Mouse (Mus musculus): ENCODE data around the gene Rpgr. TPM values are rescaled to one million over a fixed set of nuclear protein-coding genes. Genes with fewer than 3 reads are reported as not detected.

Rpgr gene
- polyA plus RNA-seq, 1 experiment from 2014 or later = 4.3 TPM

GRCm38 (mm10) chrX:10201289-10201688 lies 15.4 kb downstream of the Rpgr start:
- TF ChIP-seq CTCF (IDR thresholded peaks at IDR 0.05; ENCODE audit: low read depth) (peak; percentile 78), EP300 (optimal IDR thresholded peaks at IDR 0.05) (no peak)
- Histone ChIP-seq H3K4me1 (replicated peaks; ENCODE audit: control insufficient read depth, insufficient read depth) (no peaks in the 10 kb centered on the region), H3K9me3 (ENCODE audit: control insufficient read depth, low read length) (no peaks in the 10 kb centered on the region), H3K36me3 (ENCODE audit: control insufficient read depth, insufficient read depth, low read length) (no peaks in the 10 kb centered on the region), H3K9ac (ENCODE audit: low read length) (no peak overlapping the region), H3K4me3 (ENCODE audit: low read depth, low read length) (no peak overlapping the region), H3K27ac (replicated peaks) (no peak overlapping the region), H3K4me2 (replicated peaks; ENCODE audit: low read depth) (no peak overlapping the region), H3K27me3 (ENCODE audit: control insufficient read depth, insufficient read depth, low read length) (no peaks in the 10 kb centered on the region)
- peak; percentile 16 for DNase-seq (ENCODE audit: low spot score)
- no peak for ATAC-seq (ENCODE audit: low FRiP score, low TSS enrichment)
- 22% methylated on average over 2 of the region's 2 CpGs for WGBS

- ATAC-seq (ENCODE audit: low FRiP score, low TSS enrichment) = no peak
- H3K27ac ChIP-seq (replicated peaks) = no peak overlapping the region
- H3K27me3 ChIP-seq (ENCODE audit: control insufficient read depth, insufficient read depth, low read length) = no peaks in the 10 kb centered on the region
- no peaks in the 10 kb centered on the region for H3K9me3 ChIP-seq (ENCODE audit: control insufficient read depth, low read length)
- TF ChIP-seq EP300 (optimal IDR thresholded peaks at IDR 0.05) (no peak), CTCF (IDR thresholded peaks at IDR 0.05; ENCODE audit: low read depth) (no peak)
- no peak for DNase-seq (ENCODE audit: low spot score)
- WGBS = 73% methylated on average over 3 of the region's 3 CpGs
- no peaks in the 10 kb centered on the region for H3K4me1 ChIP-seq (replicated peaks; ENCODE audit: control insufficient read depth, insufficient read depth)
- no peak overlapping the region for H3K4me3 ChIP-seq (ENCODE audit: low read depth, low read length)
- H3K36me3 ChIP-seq (ENCODE audit: control insufficient read depth, insufficient read depth, low read length) = no peaks in the 10 kb centered on the region
- H3K9ac ChIP-seq (ENCODE audit: low read length) = no peak overlapping the region
- H3K4me2 ChIP-seq (replicated peaks; ENCODE audit: low read depth) = no peak overlapping the region
These were observed 64.3 kb downstream of the Rpgr start for GRCm38 (mm10) chrX:10152390-10152789.

GRCm38 (mm10) chrX:10117065-10117719 lies 99.5 kb downstream of the Rpgr start, which contains the start of gene Srpx:
Gene Srpx, minus strand, starts transcription at chrX:10117709.
- peak within 1 kb of the TSS; percentile 37 for H3K4me3 ChIP-seq (ENCODE audit: low read depth, low read length)
- no peaks in the 10 kb centered on the region for H3K9me3 ChIP-seq (ENCODE audit: control insufficient read depth, low read length)
- peak within 1 kb of the TSS; percentile 75 for H3K27ac ChIP-seq (replicated peaks)
- peak; percentile 23 for DNase-seq (ENCODE audit: low spot score)
- peak within 1 kb of the TSS; percentile 49 for H3K4me2 ChIP-seq (replicated peaks; ENCODE audit: low read depth)
- H3K4me1 ChIP-seq (replicated peaks; ENCODE audit: control insufficient read depth, insufficient read depth) = no peaks in the 10 kb centered on the region
- ATAC-seq (ENCODE audit: low FRiP score, low TSS enrichment) = 0 out of 2 replicates have a peak, but pooled peaks have one; percentile 40
- peak within 1 kb of the TSS; percentile 50 for H3K9ac ChIP-seq (ENCODE audit: low read length)
- H3K27me3 ChIP-seq (ENCODE audit: control insufficient read depth, insufficient read depth, low read length) = no peaks in the 10 kb centered on the region
- TF ChIP-seq CTCF (IDR thresholded peaks at IDR 0.05; ENCODE audit: low read depth) (no peak), EP300 (optimal IDR thresholded peaks at IDR 0.05) (no peak)
- no peaks in the 10 kb centered on the region for H3K36me3 ChIP-seq (ENCODE audit: control insufficient read depth, insufficient read depth, low read length)
- WGBS = 22% methylated on average over 18 of the region's 19 CpGs

GRCm38 (mm10) chrX:10115780-10116179 lies 100.9 kb downstream of the Rpgr start:
- H3K27me3 ChIP-seq (ENCODE audit: control insufficient read depth, insufficient read depth, low read length) = no peaks in the 10 kb centered on the region
- H3K27ac ChIP-seq (replicated peaks) = no peak overlapping the region
- H3K9ac ChIP-seq (ENCODE audit: low read length) = no peak overlapping the region
- TF ChIP-seq EP300 (optimal IDR thresholded peaks at IDR 0.05) = no peak
- no peak for TF ChIP-seq CTCF (IDR thresholded peaks at IDR 0.05; ENCODE audit: low read depth)
- peak overlapping the region; percentile 49 for H3K4me2 ChIP-seq (replicated peaks; ENCODE audit: low read depth)
- ATAC-seq (ENCODE audit: low FRiP score, low TSS enrichment) (no peak), DNase-seq (ENCODE audit: low spot score) (no peak)
- no peaks in the 10 kb centered on the region for H3K4me1 ChIP-seq (replicated peaks; ENCODE audit: control insufficient read depth, insufficient read depth)
- H3K36me3 ChIP-seq (ENCODE audit: control insufficient read depth, insufficient read depth, low read length) = no peaks in the 10 kb centered on the region
- no peaks in the 10 kb centered on the region for H3K9me3 ChIP-seq (ENCODE audit: control insufficient read depth, low read length)
- WGBS = 28% methylated on average over 3 of the region's 3 CpGs
- H3K4me3 ChIP-seq (ENCODE audit: low read depth, low read length) = no peak overlapping the region

GRCm38 (mm10) chrX:10110736-10111135 lies 106.0 kb downstream of the Rpgr start:
- H3K4me3 ChIP-seq (ENCODE audit: low read depth, low read length) = no peak overlapping the region
- H3K9ac ChIP-seq (ENCODE audit: low read length) = no peak overlapping the region
- TF ChIP-seq EP300 (optimal IDR thresholded peaks at IDR 0.05) = no peak
- TF ChIP-seq CTCF (IDR thresholded peaks at IDR 0.05; ENCODE audit: low read depth) = no peak
- no peaks in the 10 kb centered on the region for H3K36me3 ChIP-seq (ENCODE audit: control insufficient read depth, insufficient read depth, low read length)
- DNase-seq (ENCODE audit: low spot score) (no peak), ATAC-seq (ENCODE audit: low FRiP score, low TSS enrichment) (no peak)
- no peaks in the 10 kb centered on the region for H3K9me3 ChIP-seq (ENCODE audit: control insufficient read depth, low read length)
- H3K4me2 ChIP-seq (replicated peaks; ENCODE audit: low read depth) = no peak overlapping the region
- no peak overlapping the region for H3K27ac ChIP-seq (replicated peaks)
- H3K27me3 ChIP-seq (ENCODE audit: control insufficient read depth, insufficient read depth, low read length) = no peaks in the 10 kb centered on the region
- H3K4me1 ChIP-seq (replicated peaks; ENCODE audit: control insufficient read depth, insufficient read depth) = no peaks in the 10 kb centered on the region
- WGBS = 52% methylated on average over 1 of the region's 1 CpGs

- Histone ChIP-seq H3K4me3 (ENCODE audit: low read depth, low read length) (no peak overlapping the region), H3K27ac (replicated peaks) (no peak overlapping the region), H3K36me3 (ENCODE audit: control insufficient read depth, insufficient read depth, low read length) (no peaks in the 10 kb centered on the region), H3K9me3 (ENCODE audit: control insufficient read depth, low read length) (no peaks in the 10 kb centered on the region), H3K4me1 (replicated peaks; ENCODE audit: control insufficient read depth, insufficient read depth) (no peaks in the 10 kb centered on the region), H3K4me2 (replicated peaks; ENCODE audit: low read depth) (no peak overlapping the region), H3K9ac (ENCODE audit: low read length) (no peak overlapping the region), H3K27me3 (ENCODE audit: control insufficient read depth, insufficient read depth, low read length) (no peaks in the 10 kb centered on the region)
- ATAC-seq (ENCODE audit: low FRiP score, low TSS enrichment) = no peak
- WGBS = 40% methylated on average over 4 of the region's 4 CpGs
- no peak for TF ChIP-seq CTCF (IDR thresholded peaks at IDR 0.05; ENCODE audit: low read depth)
- no peak for TF ChIP-seq EP300 (optimal IDR thresholded peaks at IDR 0.05)
- DNase-seq (ENCODE audit: low spot score) = no peak
These were observed 108.2 kb downstream of the Rpgr start for GRCm38 (mm10) chrX:10108558-10108957.

Measured in stomach, postnatal 0 days (tissue).